Mouse (Mus musculus) retina, embryonic 14.5 days (tissue): Measurements from ENCODE around the gene Tcf3.

Source experiments
- DNase-seq: peaks from one replicate; pipeline ENCODE4 v3.0.0-alpha.2; 2015; ENCODE audit warnings: low spot score

The Tcf3 gene

DNA sequence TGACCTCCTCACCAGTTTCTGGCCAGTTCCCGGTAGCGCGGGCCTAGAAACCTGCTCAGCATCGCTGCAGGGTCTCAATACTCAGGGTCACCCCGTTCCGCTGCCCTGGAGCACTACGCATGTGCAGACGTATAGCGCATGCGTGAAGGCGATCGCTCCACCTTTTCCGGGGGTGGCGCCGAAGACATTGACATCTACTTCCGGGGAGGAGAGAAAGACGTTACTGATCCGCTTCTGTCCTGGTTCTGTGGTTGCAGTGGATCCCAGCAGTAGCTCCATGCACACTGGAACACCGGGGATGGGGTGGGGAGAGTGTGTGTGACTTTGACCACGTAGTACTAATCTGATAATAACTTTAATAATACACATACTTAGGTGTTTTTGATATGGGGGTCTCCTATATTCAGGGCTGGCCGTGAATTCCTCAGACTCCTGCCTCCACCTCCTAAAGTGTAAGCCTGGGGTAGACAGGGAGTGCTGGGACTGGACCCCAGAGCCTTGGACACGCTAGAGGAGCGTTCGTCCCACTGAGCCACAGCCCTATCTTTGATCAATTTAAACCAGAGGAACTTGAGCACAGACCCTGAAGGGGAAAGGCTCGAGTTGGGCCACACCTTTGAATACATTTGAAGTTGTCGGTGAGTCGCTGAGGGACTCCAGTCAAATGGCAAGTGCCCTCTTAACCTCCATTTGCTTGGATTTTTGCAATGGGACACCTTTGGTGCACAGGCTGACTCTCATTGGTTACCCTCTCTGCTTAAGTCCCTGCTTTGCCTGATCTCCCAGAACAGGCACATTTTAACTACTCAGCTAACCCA is 26.6 kb downstream of the Tcf3 start, which contains the start of gene Uqcr11:
Gene Uqcr11 (minus strand): TSS at position 147 of the 818 bp plus-strand sequence.
- DNase-seq = peak; percentile 96

DNA sequence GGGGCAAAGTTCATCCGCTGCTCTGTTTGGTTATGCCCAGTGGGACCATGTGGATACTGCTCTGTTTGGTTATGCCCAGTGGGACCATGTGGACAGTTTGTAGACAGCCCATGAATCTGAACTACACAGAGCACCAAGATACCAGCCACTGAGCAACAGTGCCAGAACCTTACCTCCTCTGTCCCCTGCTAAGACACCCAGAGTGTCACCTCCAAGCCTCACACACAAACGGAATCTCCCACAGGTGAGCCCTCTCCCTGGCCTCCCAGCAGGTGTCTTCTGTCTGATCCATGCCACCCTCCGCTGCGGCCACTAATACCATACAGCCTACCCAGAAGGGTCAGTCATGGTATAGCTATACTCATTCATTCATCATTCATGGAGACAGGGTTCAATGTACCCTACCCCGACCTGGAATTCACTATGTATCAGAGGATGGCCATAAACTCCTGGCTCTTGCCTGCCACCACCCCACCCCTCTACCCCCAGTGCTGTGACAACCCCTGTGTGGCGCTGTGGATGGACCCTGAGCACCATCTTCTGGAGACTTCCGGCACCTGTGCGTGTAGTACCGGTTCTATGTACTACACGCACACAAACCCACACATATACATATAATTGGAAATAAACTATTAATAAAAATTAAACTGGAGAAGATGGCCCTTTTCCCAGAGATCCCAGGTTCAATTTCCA is 27.8 kb downstream of the Tcf3 start:
- no peak for DNase-seq

DNA sequence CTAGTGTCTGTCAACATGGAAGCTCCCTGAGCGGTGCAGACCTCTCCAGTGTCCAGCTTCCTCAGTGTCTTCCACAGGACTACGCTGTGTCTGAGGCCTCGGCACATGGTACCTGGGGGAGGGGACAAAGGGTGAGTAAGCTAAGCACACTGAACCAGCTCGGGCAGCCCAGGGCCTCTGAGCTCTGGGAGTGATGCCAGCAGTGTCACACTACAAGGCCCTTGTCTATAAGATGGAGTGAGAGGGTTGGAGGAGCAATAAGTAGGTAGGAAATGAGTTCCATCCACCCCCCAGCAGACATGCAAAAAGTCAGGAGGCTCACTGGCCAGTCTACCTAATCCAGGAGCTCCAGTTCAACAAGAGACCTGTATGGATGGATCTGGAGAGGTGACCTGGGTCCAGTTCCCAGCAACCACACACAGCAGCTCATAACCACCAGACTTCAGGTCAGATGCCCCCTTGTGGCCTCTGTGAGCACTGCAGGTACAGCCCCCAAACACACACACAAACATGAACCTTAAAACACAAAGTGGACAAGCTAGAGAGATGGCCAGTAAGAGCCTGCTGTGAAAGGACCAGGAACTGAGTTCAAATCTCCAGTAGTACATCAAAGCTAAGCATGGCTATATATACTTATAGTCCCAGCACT is 30.3 kb downstream of the Tcf3 start:
- peak; percentile 37 for DNase-seq

DNA sequence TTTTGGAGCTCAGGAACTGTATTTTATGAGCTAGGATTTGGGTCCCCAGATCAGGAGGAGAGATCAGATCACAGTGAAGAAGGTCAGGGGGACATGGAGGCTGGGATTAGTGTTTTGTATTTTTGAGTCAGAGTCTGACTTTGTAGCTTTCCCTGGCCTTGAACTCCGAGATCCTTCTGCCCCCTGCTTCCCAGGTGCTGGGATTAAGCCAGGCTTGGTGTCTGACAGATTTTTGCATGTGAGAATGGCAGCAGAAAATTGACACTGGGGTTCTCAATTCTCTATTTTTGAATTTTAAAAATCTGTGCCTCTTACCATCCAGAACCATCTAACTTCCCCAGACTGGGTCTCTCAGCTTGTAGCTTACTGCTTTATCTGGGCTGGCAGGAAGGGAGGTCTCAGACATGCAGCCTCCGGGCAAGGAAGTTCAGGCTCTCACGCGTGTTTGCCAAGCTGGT is 32.7 kb downstream of the Tcf3 start:
- no peak for DNase-seq

DNA sequence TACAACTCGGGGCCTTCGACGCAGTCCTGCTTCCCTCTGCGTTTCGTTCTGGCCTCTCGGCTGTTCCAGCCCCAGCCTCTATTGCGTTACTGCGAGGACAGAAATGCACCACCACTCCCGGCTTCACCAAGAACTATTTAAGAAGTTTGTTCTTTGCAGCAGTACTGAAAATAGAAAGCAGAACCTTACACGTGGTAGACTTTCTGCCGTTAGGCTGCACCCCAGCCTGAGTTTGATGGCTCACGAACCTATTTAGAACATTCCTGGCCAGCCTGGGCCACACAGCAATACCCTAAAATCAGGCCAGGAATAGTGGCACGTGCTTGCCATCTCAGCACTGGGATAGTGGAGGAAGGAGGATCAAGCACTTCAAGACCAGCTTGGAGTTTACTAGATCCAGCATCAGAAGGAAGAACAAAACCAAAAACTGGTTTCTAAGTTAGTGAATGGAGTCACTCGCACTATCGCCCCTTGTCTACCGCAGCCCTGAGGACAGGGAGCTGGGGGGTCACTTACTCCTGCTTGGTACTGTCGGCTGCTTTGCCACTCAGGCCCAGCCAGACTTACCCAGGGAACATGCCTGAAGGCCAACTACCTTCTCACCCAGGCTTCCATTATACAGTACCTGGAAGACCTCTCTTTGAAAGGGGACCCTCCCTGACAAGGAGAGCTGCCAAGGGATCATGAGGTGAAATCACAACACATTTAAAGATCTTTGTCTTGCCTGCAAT is 33.3 kb downstream of the Tcf3 start:
- DNase-seq = no peak

DNA sequence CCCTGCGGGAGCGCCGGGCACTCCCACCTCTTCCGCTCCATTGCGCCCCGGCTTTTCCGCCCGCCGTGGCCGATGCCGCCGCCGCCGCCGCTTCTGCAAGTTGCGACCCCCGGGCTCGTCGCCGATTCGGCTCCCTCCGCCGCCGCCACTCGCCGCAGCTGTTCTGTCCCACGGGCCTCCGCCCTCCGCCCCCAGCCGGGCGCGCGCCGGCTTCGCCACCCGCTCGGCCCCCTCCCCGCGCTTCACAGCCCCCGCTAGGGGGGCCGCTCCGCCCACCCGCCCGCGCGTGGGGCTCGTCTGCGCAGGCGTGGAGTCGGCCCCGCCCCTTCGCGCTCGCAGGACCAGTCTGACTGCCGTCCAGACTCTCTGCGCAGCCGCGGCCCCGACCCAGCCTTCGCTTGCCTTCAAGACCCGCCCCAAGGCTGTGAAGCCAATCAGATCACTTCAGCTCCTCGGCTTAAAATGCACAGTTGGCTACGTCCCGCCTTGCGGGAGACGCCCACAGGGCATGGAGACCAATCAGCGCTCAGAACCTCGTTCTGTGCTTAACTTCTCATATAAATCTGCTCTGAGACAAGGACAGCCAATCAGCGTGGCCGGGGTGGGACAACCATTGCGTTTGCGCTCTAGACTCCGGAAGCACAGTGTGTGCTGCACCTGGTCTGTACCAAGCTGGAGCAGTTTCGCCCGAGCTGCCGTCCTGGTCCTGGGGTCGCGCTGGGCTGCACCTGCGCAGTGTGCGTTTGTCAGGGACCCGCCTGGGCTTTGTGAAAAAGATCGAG is 34.1 kb downstream of the Tcf3 start, which contains the start of gene Mbd3:
Gene Mbd3 (minus strand): TSS at position 360 of the 782 bp plus-strand sequence.
- peak; percentile 99 for DNase-seq

DNA sequence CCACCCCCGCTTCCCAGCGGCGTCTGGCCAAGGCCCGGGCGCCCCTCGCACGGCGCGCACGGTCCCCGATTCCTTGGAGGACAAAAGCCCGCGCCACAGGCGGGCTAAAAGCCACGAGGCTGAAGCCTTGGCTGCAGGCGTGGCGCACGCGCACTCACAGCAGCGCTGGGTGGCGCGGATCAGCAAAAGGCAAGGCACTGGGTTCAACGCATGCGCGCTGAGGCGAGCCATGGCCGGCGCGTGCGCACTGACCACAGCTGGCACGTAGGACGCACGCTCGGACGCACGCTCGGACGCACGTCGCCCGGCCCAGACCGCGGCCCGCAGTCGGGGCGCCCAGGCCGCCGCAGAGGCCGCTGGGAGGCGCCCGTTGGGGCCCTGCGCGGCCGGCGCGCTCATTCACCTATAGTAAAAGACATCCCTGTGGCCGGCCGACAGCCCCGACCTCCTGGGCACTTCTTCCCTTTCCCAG is 34.7 kb downstream of the Tcf3 start:
- DNase-seq = peak; percentile 100

DNA sequence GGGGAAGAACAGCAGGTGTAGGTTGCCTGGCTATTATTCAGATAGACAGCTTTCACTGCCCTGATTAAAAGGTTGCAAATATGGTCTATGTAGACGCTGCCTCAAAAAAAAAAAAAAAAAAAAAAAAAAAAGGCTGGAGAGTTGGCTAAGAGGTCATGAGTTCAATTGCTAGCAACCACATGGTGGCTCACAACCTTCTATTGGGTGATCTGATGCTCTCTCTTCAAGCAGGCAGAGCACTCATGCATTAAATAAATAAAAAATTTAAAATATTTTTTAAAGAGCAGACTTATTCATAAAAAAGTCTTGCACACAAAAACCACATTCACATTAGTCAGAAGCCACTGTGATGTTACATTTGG is 35.3 kb downstream of the Tcf3 start:
- DNase-seq = peak; percentile 60

DNA sequence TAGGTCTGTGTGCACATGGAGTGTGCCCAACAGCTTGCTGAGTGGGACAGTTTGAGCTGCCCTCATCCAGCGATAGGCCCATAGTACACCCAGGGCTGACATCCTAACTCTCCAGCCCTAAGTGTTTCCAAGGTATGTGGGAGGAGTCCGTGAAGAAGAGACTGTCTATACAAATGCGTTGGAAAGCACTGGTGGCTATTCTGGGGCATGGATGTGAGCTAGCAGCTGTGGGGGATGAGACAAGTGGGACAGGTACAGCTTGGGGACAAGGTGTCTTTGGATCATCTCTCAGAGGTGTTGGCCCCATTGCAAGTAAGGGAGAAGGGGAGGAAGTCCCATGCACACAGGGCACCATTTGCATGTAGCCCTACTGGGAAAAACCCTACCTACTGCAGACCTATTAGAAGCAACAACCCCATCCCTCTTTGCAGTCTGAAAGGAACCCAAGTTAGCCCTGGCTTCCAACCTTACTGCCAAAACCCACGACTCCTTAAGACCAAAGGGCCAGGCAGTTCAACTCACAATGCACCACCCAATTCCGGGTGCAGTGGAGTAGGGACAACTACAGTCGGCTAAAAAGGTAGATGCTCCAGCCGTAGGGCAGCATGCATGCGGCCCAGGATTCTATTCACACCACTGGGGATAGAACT is 35.8 kb downstream of the Tcf3 start:
- no peak for DNase-seq

DNA sequence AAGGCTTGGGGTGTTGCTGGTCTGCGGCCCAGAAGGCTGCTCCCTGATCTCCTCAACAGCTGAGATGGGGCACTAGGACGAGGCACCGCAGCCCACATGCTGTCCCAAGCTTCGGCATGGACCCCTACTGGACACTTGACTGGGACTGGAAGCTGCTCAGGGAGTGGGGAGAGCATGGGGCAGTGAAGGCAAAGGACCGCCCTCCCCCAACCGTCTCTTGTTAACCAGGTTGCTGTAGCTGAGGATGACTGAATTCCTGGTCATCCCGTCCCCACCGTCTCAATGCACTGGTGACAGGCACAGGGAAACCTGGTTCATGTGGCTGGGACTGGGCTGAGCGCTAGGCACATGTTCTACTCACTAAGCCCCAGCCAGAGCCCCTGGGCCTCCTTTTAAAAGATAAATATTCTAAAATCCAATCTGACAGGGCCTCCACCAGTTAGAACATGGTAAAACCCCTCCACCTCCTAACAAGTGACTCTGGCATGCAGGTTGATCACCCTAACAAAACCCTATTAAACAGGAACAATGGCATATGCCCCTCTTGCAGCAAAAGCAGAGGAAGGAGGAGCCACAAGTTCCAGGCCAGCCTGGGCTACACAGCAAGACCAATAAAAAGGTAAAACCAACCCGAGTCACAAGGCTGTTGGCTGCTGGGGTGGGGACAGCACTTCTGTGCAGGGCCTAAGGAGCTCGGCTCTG is 36.5 kb downstream of the Tcf3 start:
- no peak for DNase-seq

DNA sequence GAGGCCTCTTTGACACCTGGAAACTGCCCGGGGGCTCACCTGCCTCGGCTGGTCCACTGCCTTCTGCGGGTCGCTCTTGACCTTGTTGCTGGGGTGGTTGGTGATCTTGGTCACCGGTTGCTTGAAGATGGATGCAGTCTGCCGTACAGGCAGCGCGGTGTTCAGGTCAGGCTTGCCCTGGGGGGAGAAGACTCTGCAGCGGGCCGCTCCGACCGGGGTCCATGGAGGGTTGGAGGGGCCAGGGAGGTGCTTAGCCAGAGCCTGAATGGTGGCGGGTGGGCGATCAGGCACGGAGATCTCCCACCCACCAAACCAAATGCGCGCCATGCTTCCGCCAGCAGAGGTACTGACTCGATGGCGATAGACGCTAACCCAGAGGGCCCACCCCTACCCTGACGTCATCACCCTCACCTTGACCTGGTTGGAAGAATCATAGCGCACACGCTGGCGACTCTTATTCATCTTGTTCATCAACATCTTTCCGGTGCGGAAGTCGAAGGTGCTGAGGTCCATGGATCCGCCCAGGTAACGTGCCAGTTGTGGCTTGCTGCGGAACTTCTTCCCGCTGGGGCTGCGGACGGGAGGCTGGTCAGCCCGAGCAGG is 38.3 kb downstream of the Tcf3 start:
- no peak for DNase-seq

DNA sequence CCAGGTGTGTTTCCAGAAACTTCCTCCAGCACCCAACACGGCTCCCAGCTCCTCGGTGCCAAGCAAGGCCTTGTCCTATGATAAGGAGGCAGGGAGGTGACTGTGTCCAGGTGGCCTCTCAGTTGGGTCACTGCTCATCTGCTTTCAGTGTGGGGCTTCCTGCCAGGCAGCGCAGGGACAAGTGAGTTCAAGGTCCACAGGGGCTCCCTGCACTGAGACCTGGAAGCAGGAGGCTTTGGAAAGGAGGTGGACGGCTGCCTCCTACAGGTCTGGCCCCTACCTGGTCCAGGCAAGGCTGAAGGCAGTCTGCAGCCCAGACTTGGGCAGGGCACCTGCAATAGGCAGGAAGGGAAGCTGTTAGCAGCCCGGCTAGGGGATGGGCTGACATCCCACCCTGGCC is 40.8 kb downstream of the Tcf3 start:
- no peak for DNase-seq

DNA sequence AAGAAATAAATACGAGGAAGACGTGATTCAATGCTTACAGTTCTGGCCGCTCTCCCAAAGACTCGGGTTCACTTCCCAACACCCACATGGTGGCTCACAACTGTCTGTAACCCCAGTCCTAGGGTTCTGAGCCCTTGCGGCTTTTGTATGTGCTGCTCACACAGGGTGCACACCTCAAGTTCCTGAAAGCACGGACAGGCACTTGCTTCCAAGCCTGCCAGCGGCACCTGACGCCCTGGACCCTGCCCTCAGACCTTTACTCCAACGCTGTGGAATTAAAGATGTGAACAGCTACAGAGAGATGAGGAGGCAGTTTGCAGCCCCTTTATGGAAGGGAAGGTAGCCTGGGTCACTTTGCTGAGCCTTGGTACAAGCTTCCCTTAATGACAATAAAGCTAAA is 42.8 kb downstream of the Tcf3 start:
- DNase-seq = no peak

DNA sequence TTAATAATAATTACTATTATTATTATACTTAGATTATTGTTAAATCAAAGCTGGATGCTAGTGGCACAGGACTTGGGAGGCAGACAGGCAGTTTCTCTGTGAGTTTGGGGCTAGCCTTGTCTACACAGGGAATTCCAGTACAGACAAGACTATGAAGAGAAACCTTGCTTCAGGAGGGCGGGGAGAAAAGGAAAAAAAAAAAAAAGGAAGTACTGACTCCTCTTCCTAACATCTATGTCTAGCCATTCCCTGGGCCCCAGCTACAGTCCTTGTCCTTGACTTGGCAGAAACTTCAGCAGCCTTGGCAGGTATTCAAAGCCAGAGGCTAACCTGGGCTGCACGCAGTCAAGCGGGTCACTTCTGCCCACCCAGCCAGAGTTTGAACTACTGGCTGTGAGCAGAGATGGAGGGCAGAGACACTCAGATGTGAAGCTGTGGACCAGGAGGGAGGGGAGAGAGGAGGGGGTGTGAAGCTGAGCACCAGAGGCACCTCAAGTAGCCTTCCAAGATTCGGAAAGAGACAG is 44.2 kb downstream of the Tcf3 start:
- DNase-seq = no peak

DNA sequence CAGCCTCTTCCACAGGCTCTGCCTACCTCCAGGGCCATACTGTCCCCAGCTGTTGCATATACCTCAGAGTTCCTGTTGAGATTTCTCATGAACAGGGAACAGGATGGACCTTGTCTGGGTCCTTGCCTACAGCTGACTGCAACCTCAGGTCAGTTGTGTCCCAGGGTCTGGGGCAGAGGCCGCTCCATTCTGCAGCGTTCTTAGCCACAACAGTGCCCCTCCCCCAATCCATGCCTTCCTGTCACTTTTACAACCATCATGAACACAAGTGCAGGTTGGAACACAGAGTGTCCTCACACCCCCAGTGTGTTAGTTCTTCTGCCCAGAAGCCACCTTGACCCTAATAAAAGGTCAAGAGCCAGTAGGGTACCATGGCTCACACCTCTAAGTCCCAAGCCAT is 44.7 kb downstream of the Tcf3 start:
- no peak for DNase-seq

DNA sequence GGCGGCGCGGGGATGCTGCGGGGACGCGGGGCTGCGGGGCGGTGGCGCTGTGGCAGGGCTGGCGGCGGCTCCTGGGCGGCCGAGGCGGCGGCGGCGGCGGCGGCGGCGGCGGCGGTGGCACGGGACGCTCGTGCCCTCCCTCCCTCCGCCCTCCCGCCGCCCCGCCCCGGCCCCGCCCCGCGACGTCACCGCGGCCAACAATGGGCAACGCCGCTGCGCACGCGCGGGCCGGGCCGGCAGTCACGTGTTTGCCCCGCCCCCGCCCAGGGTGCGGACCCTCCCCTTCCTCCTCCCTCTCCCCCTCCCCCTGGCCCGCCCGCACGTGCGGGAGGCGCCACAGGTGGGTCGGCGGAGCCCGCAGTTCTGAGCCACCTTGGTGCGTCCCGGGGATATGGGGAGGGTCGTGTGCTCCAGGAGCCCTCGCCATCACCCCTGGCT is 45.9 kb downstream of the Tcf3 start, which contains the start of gene Mex3d:
Gene Mex3d (minus strand): TSS at position 138 of the 438 bp plus-strand sequence.
- DNase-seq = peak; percentile 91

DNA sequence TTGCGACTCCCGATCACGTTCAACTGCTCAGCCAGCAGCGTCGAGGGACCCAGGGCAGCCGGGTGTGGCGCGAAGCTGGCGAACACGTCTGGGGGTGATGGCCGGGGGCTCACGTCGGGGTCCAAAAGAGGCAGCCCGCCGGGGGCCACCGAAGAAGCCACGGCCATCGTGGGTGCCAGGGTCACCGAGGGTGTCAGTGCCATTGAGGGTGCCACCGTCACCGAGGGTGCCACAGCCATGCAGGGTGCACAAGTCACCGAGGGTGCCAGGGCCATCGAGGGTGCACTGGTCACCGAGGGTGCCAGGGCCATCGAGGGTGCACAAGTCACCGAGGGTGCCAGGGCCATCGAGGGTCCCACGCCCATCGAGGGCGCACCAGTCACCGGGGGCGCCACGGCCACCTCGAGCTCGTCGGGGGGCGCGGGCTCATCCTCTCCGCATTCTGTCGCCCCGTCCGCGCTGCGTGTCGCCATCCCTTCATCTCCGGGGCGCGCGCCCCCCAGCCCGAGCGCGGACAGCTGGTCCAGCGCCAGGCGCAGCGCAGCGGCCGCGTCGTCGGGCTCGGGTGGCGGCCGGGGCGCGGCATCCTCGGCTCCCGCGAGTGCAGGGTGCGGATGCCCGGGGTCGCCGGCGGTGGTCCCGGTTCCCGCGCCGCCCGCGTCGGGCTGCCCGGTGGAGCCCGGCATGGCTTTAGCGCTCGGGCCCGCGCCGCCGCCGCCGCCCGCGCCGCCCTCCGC is 46.5 kb downstream of the Tcf3 start:
- no peak for DNase-seq
